In the genomic region with DNA sequence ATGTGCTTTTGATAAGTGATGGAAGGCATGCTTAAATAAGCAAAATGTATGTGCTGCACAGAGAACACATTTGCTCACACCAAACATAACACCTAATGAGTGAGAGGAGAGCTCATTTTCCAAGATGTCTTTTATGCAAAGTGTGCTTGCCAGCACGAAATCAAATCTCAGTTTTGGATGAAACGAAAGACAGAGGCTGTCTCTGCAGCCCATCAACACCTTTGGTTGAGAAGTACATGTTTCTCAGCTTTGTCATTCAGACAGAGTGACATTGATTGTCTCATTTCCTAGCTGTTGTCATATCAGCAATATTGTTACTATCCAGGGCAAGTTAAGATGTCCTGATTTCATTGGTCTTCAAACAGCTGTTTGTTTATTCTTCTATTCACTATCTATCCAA, we compare ENCODE assay signal across 28 mouse cellular contexts. TPM values are rescaled to one million over a fixed set of nuclear protein-coding genes. Genes with fewer than 3 reads are reported as not detected.
"Had no signal": no experiment of that assay in that cellular context is flagged by ENCODE, and none has a peak within 500 bp of the region (broad histone marks: within the 10 kb centered on the region; RNA-seq: fewer than 3 reads in every experiment).

No protein-coding gene starts in this region.

- H3K27ac ChIP-seq: heart, adult 2 months; heart, embryonic 13.5 days; heart, embryonic 15.5 days; hindbrain, embryonic 13.5 days; hindbrain, embryonic 15.5 days; hindbrain, postnatal 0 days; layer of hippocampus, adult 2 months; left cerebral cortex, adult 2 months; limb, embryonic 10.5 days; limb, embryonic 12.5 days; liver, embryonic 13.5 days; liver, embryonic 15.5 days had no signal

- DNase-seq: gastrocnemius, postnatal 14 days; gastrocnemius, postnatal 36 days; heart, adult 11 months; heart, adult 2 months; heart, postnatal 14 days; heart, postnatal 36 days; kidney, adult 11 months; kidney, adult 8-10 months; kidney, postnatal 10 days; kidney, postnatal 25 days; kidney, postnatal 4 days; liver; liver, embryonic 13.5 days; liver, postnatal 0 days had no signal

- H3K9me3 ChIP-seq: heart, embryonic 13.5 days; heart, embryonic 15.5 days; hindbrain, embryonic 13.5 days; hindbrain, embryonic 15.5 days; limb, embryonic 10.5 days; limb, embryonic 12.5 days; liver, embryonic 13.5 days; liver, embryonic 15.5 days had no signal

- H3K27me3 ChIP-seq: heart, embryonic 13.5 days; heart, embryonic 15.5 days; hindbrain, embryonic 13.5 days; hindbrain, embryonic 15.5 days; limb, embryonic 12.5 days; liver, embryonic 13.5 days; liver, embryonic 15.5 days had no signal

- ATAC-seq: hindbrain, postnatal 0 days; intestine, embryonic 16.5 days; liver, postnatal 0 days had no signal

- H3K4me2 ChIP-seq: heart, embryonic 11.5 days; heart, embryonic 13.5 days; heart, embryonic 15.5 days; hindbrain, embryonic 13.5 days; hindbrain, embryonic 15.5 days; limb, embryonic 12.5 days; liver, embryonic 11.5 days; liver, embryonic 13.5 days; liver, embryonic 15.5 days had no signal

- H3K9ac ChIP-seq: heart, embryonic 13.5 days; heart, embryonic 15.5 days; hindbrain, embryonic 13.5 days; hindbrain, embryonic 15.5 days; limb, embryonic 12.5 days; liver, embryonic 13.5 days; liver, embryonic 15.5 days; liver, postnatal 0 days had no signal

- H3K36me3 ChIP-seq: heart, embryonic 13.5 days; heart, embryonic 15.5 days; hindbrain, embryonic 13.5 days; hindbrain, embryonic 15.5 days; limb, embryonic 10.5 days; limb, embryonic 12.5 days; liver, embryonic 13.5 days; liver, embryonic 15.5 days had no signal

- H3K4me1 ChIP-seq: heart, embryonic 15.5 days; hindbrain, embryonic 13.5 days; hindbrain, embryonic 15.5 days; limb, embryonic 10.5 days; limb, embryonic 12.5 days; liver, embryonic 13.5 days; liver, embryonic 15.5 days had no signal

- H3K4me3 ChIP-seq: heart, adult 2 months; heart, embryonic 13.5 days; heart, embryonic 15.5 days; hindbrain, embryonic 13.5 days; hindbrain, embryonic 15.5 days; layer of hippocampus, adult 2 months; left cerebral cortex, adult 2 months; limb, embryonic 10.5 days; limb, embryonic 12.5 days; liver, embryonic 13.5 days; liver, embryonic 15.5 days had no signal

RNA-seq across cellular contexts. Expression of a gene that starts 29.5 kb away (rescaled TPM):
- total RNA-seq: hematopoietic stem cell, adult 5-6 weeks had no signal
- polyA plus RNA-seq: liver, postnatal 0 days had no signal
